Mouse (Mus musculus) lung, postnatal 0 days (tissue): ENCODE measurements around the gene Fam3b.

Experiments
- CTCF ChIP-seq: IDR thresholded peaks from 2 replicates; pipeline ENCODE4 v1.5.1; 2016; ENCODE audit warnings: antibody characterized with exemption, mild to moderate bottlenecking
- EP300 ChIP-seq: IDR thresholded peaks from 2 replicates; pipeline ENCODE4 v1.6.1; 2016; ENCODE audit warnings: antibody characterized with exemption, mild to moderate bottlenecking, control low read depth

GRCm38 (mm10) chr16:97492369-97492768, 22.2 kb downstream of the Fam3b start:
- TF ChIP-seq CTCF (no peak), EP300 (no peak)
